Mouse (Mus musculus) erythroblast, embryonic 14.5 days (primary cell): ENCODE measurements around the gene Gpr108.

Source experiments
- GATA1 ChIP-seq: IDR thresholded peaks from 2 replicates; pipeline ENCODE4 v1.6.1; 2012; ENCODE audit warnings: low read length, inconsistent platforms, mixed read lengths
- TAL1 ChIP-seq: IDR thresholded peaks from 3 replicates; pipeline ENCODE4 v1.6.1; 2012; ENCODE audit warnings: low read length, inconsistent platforms, mixed read lengths

DNA sequence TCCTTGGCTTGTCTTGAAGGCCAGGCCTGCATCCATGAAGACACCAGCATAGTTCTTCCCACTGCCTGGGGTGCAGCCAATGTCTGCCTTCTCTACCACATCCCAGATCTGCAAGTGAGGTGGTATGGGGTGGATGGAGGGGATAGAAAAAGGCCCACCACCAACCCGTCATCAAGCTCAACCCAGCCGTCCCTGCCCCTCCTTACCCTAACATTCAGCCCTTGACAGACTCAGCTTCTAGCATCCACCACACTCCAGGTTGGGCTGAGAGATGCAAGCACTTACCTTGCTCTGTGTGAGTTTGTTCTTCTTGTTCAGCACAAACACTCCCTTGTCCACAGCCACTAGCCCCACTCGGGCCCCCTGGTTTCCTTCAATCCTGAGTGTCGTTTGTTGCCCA is 26.3 kb downstream of the Gpr108 start:
- TF ChIP-seq TAL1 = no peak
- no peak for TF ChIP-seq GATA1
